Comparison of ENCODE assay signal across 23 mouse cellular contexts in the genomic region with DNA sequence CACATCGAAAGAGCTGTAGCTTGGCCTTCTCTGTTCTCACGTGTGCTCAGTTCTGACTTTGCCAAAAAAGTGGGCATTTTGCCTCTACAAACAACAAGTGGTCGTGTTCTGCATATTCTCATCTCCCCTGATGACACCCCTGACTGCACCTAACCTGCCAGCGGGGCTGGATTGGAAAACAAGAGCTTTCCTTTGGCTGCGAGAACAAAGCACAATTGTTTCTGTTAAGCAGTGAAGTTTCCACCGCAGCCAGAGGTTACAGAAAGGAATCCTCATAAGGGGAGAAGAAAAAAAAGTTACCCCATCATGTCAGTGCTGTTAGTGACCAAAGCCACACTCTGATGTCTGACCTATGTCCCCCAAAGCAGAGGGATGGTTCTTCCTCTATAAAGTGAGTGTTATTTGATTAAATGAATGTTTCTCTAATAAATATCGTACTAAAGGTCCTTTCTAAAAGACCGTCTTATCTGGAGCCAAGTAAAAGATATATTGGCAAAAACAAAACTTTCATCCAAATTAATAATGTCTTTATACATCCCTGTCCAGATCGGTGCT.
DNase-seq lines count a peak whose midpoint lies in the region; ATAC-seq and TF ChIP-seq lines count a peak whose summit lies in the region.
"Had no signal": no experiment of that assay in that cellular context is flagged by ENCODE, and none has a peak within 500 bp of the region (broad histone marks: within the 10 kb centered on the region; RNA-seq: fewer than 3 reads in every experiment).

No protein-coding gene starts in this region.

- no peaks in the 10 kb centered on the region for H3K9me3 ChIP-seq in heart, embryonic 12.5 days (replicated peaks)
- H3K9me3 ChIP-seq in limb, embryonic 14.5 days (ENCODE audit: control insufficient read depth, low read length) = no peaks in the 10 kb centered on the region
- no peaks in the 10 kb centered on the region for H3K9me3 ChIP-seq in limb, embryonic 10.5 days (replicated peaks)
- H3K9me3 ChIP-seq in midbrain, postnatal 0 days (ENCODE audit: low read length) = no peaks in the 10 kb centered on the region
- H3K9me3 ChIP-seq in midbrain, embryonic 10.5 days (replicated peaks) = no peaks in the 10 kb centered on the region
- H3K9me3 ChIP-seq: embryonic facial prominence, embryonic 15.5 days; forebrain, embryonic 12.5 days; hindbrain, embryonic 13.5 days; liver, embryonic 15.5 days; midbrain, embryonic 13.5 days had no signal

- TF ChIP-seq CTCF in midbrain, postnatal 0 days (IDR thresholded peaks at IDR 0.05) = no peak

- H3K27me3 ChIP-seq in heart, embryonic 12.5 days (replicated peaks) = no peaks in the 10 kb centered on the region
- H3K27me3 ChIP-seq in limb, embryonic 14.5 days (ENCODE audit: control insufficient read depth, insufficient read depth, low read length) = no peaks in the 10 kb centered on the region
- no peaks in the 10 kb centered on the region for H3K27me3 ChIP-seq in limb, embryonic 10.5 days (ENCODE audit: low read depth, poor library complexity, severe bottlenecking)
- H3K27me3 ChIP-seq in midbrain, postnatal 0 days (ENCODE audit: insufficient read depth, low read length) = no peaks in the 10 kb centered on the region
- H3K27me3 ChIP-seq in midbrain, embryonic 10.5 days (ENCODE audit: low read depth, poor library complexity, severe bottlenecking) = no peaks in the 10 kb centered on the region
- H3K27me3 ChIP-seq: embryonic facial prominence, embryonic 15.5 days; forebrain, embryonic 12.5 days; hindbrain, embryonic 13.5 days; liver, embryonic 15.5 days; megakaryocyte, embryonic 14.5 days; midbrain, embryonic 13.5 days had no signal

- no peak overlapping the region for H3K4me2 ChIP-seq in heart, embryonic 12.5 days
- H3K4me2 ChIP-seq in limb, embryonic 14.5 days (replicated peaks; ENCODE audit: low read depth, low read length, severe bottlenecking) = no peak overlapping the region
- H3K4me2 ChIP-seq in midbrain, postnatal 0 days (ENCODE audit: low read depth, low read length, poor library complexity, severe bottlenecking) = no peak overlapping the region
- H3K4me2 ChIP-seq: embryonic facial prominence, embryonic 15.5 days; forebrain, embryonic 12.5 days; heart, embryonic 11.5 days; hindbrain, embryonic 13.5 days; liver, embryonic 15.5 days; midbrain, embryonic 13.5 days had no signal

- no peak overlapping the region for H3K9ac ChIP-seq in heart, embryonic 12.5 days
- no peak overlapping the region for H3K9ac ChIP-seq in limb, embryonic 14.5 days (ENCODE audit: low read depth, low read length, severe bottlenecking)
- H3K9ac ChIP-seq in midbrain, postnatal 0 days (replicated peaks; ENCODE audit: low read length, poor library complexity, severe bottlenecking) = no peak overlapping the region
- H3K9ac ChIP-seq: embryonic facial prominence, embryonic 15.5 days; forebrain, embryonic 12.5 days; forebrain, postnatal 0 days; hindbrain, embryonic 13.5 days; liver, embryonic 15.5 days; midbrain, embryonic 13.5 days had no signal

- no peak for ATAC-seq in heart, embryonic 12.5 days (ENCODE audit: insufficient number of reproducible peaks, low FRiP score)
- no peak for ATAC-seq in limb, embryonic 14.5 days (ENCODE audit: low FRiP score, low read depth)
- ATAC-seq in midbrain, postnatal 0 days (ENCODE audit: low FRiP score) = no peak
- ATAC-seq: intestine, postnatal 0 days; midbrain, embryonic 13.5 days had no signal

- DNase-seq in heart, postnatal 4 days = peak; percentile 19
- peak; percentile 59 for DNase-seq in limb, embryonic 14.5 days (ENCODE audit: low spot score)
- no peak for DNase-seq in limb, embryonic 10.5 days (ENCODE audit: low spot score)
- peak; percentile 2 for DNase-seq in midbrain, postnatal 0 days (ENCODE audit: low spot score)
- no peak for DNase-seq in midbrain, embryonic 10.5 days (ENCODE audit: low spot score)
- DNase-seq in spleen, postnatal 4 days (ENCODE audit: low spot score in 2 of 2) = no peak
- DNase-seq: adrenal gland, postnatal 25 days; B cell, adult 2 months; cerebellum, adult 18-20 months; cerebellum, postnatal 10 days; forebrain, postnatal 0 days; heart, postnatal 14 days; kidney, postnatal 36 days; thymus, postnatal 4 days had no signal

- no peaks in the 10 kb centered on the region for H3K4me1 ChIP-seq in heart, embryonic 12.5 days (replicated peaks)
- H3K4me1 ChIP-seq in limb, embryonic 14.5 days (ENCODE audit: control insufficient read depth, insufficient read depth, low read length) = no peaks in the 10 kb centered on the region
- H3K4me1 ChIP-seq in limb, embryonic 10.5 days = peaks cover 5% of the 10 kb centered on the region; the same call in 1 of the 2 replicates
- H3K4me1 ChIP-seq in midbrain, postnatal 0 days (ENCODE audit: insufficient read depth, low read length) = no peaks in the 10 kb centered on the region
- peaks cover 5% of the 10 kb centered on the region; the same call in 1 of the 2 replicates for H3K4me1 ChIP-seq in midbrain, embryonic 10.5 days
- H3K4me1 ChIP-seq: forebrain, embryonic 12.5 days; hindbrain, embryonic 13.5 days; liver, embryonic 15.5 days; megakaryocyte, embryonic 14.5 days; midbrain, embryonic 13.5 days had no signal

- 67% methylated on average over 9 of the region's 9 CpGs for WGBS in heart, embryonic 12.5 days
- WGBS in limb, embryonic 14.5 days = 63% methylated on average over 9 of the region's 9 CpGs
- 82% methylated on average over 9 of the region's 9 CpGs for WGBS in limb, embryonic 10.5 days
- WGBS in midbrain, postnatal 0 days = 58% methylated on average over 9 of the region's 9 CpGs
- WGBS in midbrain, embryonic 10.5 days = 69% methylated on average over 9 of the region's 9 CpGs

- no peak overlapping the region for H3K27ac ChIP-seq in heart, embryonic 12.5 days (ENCODE audit: poor library complexity, severe bottlenecking)
- H3K27ac ChIP-seq in limb, embryonic 14.5 days (replicated peaks; ENCODE audit: low read depth, low read length) = no peak overlapping the region
- no peak overlapping the region for H3K27ac ChIP-seq in limb, embryonic 10.5 days
- H3K27ac ChIP-seq in midbrain, postnatal 0 days (ENCODE audit: low read depth, low read length) = no peak overlapping the region
- H3K27ac ChIP-seq in midbrain, embryonic 10.5 days (replicated peaks) = no peak overlapping the region
- H3K27ac ChIP-seq: forebrain, embryonic 12.5 days; hindbrain, embryonic 13.5 days; liver, embryonic 15.5 days; midbrain, embryonic 13.5 days had no signal

- H3K36me3 ChIP-seq in heart, embryonic 12.5 days = no peaks in the 10 kb centered on the region
- no peaks in the 10 kb centered on the region for H3K36me3 ChIP-seq in limb, embryonic 14.5 days (ENCODE audit: control insufficient read depth, insufficient read depth, low read length)
- H3K36me3 ChIP-seq in limb, embryonic 10.5 days = no peaks in the 10 kb centered on the region
- H3K36me3 ChIP-seq in midbrain, postnatal 0 days (ENCODE audit: insufficient read depth, low read length) = no peaks in the 10 kb centered on the region
- no peaks in the 10 kb centered on the region for H3K36me3 ChIP-seq in midbrain, embryonic 10.5 days
- H3K36me3 ChIP-seq: embryonic facial prominence, embryonic 15.5 days; forebrain, embryonic 12.5 days; hindbrain, embryonic 13.5 days; liver, embryonic 15.5 days; midbrain, embryonic 13.5 days had no signal

- no peak for TF ChIP-seq POLR2A in limb, embryonic 14.5 days (IDR thresholded peaks at IDR 0.05; ENCODE audit: borderline replicate concordance, extremely low read depth, insufficient read depth, insufficient read length)

- no peak overlapping the region for H3K4me3 ChIP-seq in heart, embryonic 12.5 days
- no peak overlapping the region for H3K4me3 ChIP-seq in limb, embryonic 14.5 days (replicated peaks; ENCODE audit: low read length)
- no peak overlapping the region for H3K4me3 ChIP-seq in limb, embryonic 10.5 days
- no peak overlapping the region for H3K4me3 ChIP-seq in midbrain, postnatal 0 days (ENCODE audit: low read depth, low read length)
- no peak overlapping the region for H3K4me3 ChIP-seq in midbrain, embryonic 10.5 days
- H3K4me3 ChIP-seq: embryonic facial prominence, embryonic 15.5 days; forebrain, embryonic 12.5 days; hindbrain, embryonic 13.5 days; liver, embryonic 15.5 days; megakaryocyte, embryonic 14.5 days; midbrain, embryonic 13.5 days had no signal

Comparison
In these comparisons a context has a peak if more than half of its experiments do, and no peak if none do; other contexts are left out.
1. DNase-seq: peak in heart, postnatal 4 days (single experiment), limb, embryonic 14.5 days (single experiment) and midbrain, postnatal 0 days (single experiment); none in limb, embryonic 10.5 days (single experiment), midbrain, embryonic 10.5 days (single experiment) and spleen, postnatal 4 days (0 of 2).